Mouse (Mus musculus) fibroblast of lung, adult 2 months (primary cell): Measurements from ENCODE around the gene Gm8914.
"Not testable (repeated sequence)": the region's sequence is repeated elsewhere in the genome, so short reads cannot be mapped to it uniquely, and the experiment has no call there.

Experiments used
- DNase-seq: peaks from one replicate; pipeline ENCODE4 v3.0.0-alpha.2; 2011; ENCODE audit warnings: low read depth

Gm8914 gene

DNA sequence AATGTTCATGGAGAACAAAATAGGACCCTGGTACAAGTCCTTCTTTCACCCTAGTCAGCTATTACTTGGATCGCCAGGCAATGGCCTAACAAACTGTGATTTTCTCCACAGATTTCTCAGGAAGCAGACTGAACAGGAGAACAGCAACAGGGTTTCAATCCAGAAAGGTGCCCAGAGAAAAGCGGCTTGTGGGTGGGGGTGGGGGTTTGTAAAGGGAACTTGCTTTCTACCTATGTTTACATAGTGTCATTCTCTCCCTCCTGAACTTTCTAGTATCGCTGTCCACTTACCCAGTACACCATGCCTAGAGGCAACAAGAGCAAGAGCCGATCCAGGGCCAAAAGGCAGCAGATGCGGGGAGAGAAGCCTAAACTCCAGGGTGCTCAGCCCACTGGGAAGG lies at the start of gene Gm8914:
Gene Gm8914, plus strand, starts transcription at position 301 of the 400 bp plus-strand sequence.
- DNase-seq = not testable (repeated sequence)
